Mouse (Mus musculus) monocyte, adult 5-6 weeks (primary cell): ENCODE measurements around the gene Vmn1r90. TPM values are rescaled to one million over a fixed set of nuclear protein-coding genes. Genes with fewer than 3 reads are reported as not detected.
"Not testable (repeated sequence)": the region's sequence is repeated elsewhere in the genome, so short reads cannot be mapped to it uniquely, and the experiment has no call there.

Experiments used
- ATAC-seq: fragments of 153-309, 156-312 bp; replicated peaks from 2 replicates; pipeline ENCODE4 v1.8.0; 2017; ENCODE audit warnings: mild to moderate bottlenecking; ENCODE audit not compliant: low TSS enrichment, insufficient number of reproducible peaks, severe bottlenecking, poor library complexity, low FRiP score
- total RNA-seq: library from RNA; stranded (forward); fragments of 200-1000, 200-491, 200-594 nt; gene quantifications from 3 replicates; pipeline ENCODE4 v1.2.3, GENCODE M21; 2017

The Vmn1r90 gene
- not detected in 3 replicates for total RNA-seq

DNA sequence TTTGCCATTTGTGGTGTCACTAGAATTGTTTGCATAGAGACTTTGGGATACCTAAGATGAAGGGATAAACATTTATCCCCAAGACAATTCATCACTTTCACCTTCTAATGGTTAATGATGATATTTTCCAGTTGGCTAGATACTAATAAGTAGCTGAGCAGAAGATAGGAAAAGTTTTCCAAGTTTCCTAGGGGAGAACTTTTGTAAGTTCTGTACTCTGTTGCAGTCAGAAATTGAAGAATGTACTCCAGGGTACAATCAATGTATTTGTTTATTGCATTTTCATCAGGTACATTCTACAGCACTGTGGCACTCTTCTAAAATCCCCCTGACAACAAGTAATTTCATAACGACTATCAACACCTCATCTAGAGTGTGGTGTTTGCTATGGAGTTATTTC, at the start of gene Vmn1r90:
Gene Vmn1r90 (minus strand): TSS at position 101 of the 400 bp plus-strand sequence.
- ATAC-seq = no peak

GRCm38 (mm10) chr7:14593009-14593408, 29.7 kb upstream of the Vmn1r90 start:
- ATAC-seq = not testable (repeated sequence)

- no peak for ATAC-seq
Measured at GRCm38 (mm10) chr7:14552284-14552683, 11.0 kb downstream of the Vmn1r90 start.

GRCm38 (mm10) chr7:14525280-14525679, 38.0 kb downstream of the Vmn1r90 start:
- no peak for ATAC-seq

DNA sequence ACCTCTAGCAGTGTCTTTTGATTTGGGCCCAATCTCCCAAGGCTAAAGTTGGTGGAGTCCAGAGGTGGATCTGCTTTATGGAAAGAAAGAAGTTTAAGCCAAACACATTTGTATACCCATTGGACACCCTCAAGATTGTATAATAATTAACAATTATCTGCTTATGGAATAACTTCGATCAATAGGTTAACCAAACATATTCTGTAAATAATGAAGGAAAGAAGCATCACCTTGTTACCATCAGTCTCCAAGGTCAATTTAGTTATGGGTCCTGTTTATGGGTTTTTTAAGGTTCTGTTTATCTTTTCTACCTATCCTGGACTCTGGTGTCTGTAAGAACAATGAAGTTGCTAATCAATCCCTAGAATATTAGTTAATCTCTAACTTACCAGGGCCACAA, 40.7 kb downstream of the Vmn1r90 start:
- ATAC-seq = no peak

GRCm38 (mm10) chr7:14518301-14518700, 45.0 kb downstream of the Vmn1r90 start:
- no peak for ATAC-seq

Other genes with a start within 250 kb of the Vmn1r90 start
- not detected in 3 replicates for gene Obox8, start 229.9 kb downstream of the Vmn1r90 start, total RNA-seq
- not detected in 3 replicates for gene Sult2a8, start 116.7 kb downstream of the Vmn1r90 start, total RNA-seq
- gene Sult2a7, start 69.3 kb downstream of the Vmn1r90 start, total RNA-seq = not detected in 3 replicates
- not detected in 3 replicates for gene Obox7, start 96.0 kb upstream of the Vmn1r90 start, total RNA-seq